11 mouse cellular contexts compared by ENCODE assay signal in the genomic region with DNA sequence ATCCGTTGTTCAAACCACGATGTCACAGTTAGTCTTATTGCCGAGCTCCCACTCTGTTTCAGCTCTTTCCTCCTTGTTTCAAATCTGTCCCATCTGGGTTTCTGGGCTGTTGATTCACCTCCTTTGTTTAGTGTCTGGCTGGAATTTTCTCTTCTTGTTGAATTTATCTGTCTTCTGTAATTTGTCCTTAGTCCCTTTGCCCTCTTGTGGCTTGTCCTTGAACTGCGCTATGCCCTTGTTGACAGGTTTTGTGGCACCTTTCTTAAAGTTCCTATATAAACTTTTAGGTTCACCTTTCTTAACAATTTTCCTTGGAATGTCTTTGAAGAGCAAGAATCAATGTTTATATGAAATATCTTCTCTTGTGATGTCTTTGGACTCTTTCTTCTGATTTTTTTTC.
DNase-seq lines count a peak whose midpoint lies in the region; ATAC-seq and TF ChIP-seq lines count a peak whose summit lies in the region.
"Had no signal": no experiment of that assay in that cellular context is flagged by ENCODE, and none has a peak within 500 bp of the region (broad histone marks: within the 10 kb centered on the region; RNA-seq: fewer than 3 reads in every experiment).

No protein-coding gene starts in this region.

- peak; percentile 31 for DNase-seq in forebrain, embryonic 10.5 days (ENCODE audit: extremely low spot score, low spot score)
- peak; percentile 22 for DNase-seq in left cerebral cortex, postnatal 4 days
- no peak for DNase-seq in left cerebral cortex, postnatal 25 days (ENCODE audit: low spot score in 2 of 2)
- DNase-seq in R1 (ENCODE audit: low read depth, low spot score) = peak; percentile 24
- peak; percentile 62 for DNase-seq in kidney, postnatal 0 days (ENCODE audit: low spot score)
- no peak for DNase-seq in adrenal gland, adult 8-10 months
- DNase-seq in spleen, adult 18-20 months = no peak
- DNase-seq: heart, adult 11 months had no signal

- no peak overlapping the region for H3K4me2 ChIP-seq in forebrain, embryonic 13.5 days
- H3K4me2 ChIP-seq in kidney, postnatal 0 days (ENCODE audit: low read length) = no peak overlapping the region
- H3K4me2 ChIP-seq: limb, embryonic 12.5 days; neural tube, embryonic 12.5 days had no signal

- H3K4me1 ChIP-seq in forebrain, embryonic 10.5 days = no peaks in the 10 kb centered on the region
- H3K4me1 ChIP-seq in forebrain, embryonic 13.5 days = no peaks in the 10 kb centered on the region
- no peaks in the 10 kb centered on the region for H3K4me1 ChIP-seq in kidney, postnatal 0 days (replicated peaks; ENCODE audit: insufficient read depth, low read length)
- H3K4me1 ChIP-seq: limb, embryonic 12.5 days; neural tube, embryonic 12.5 days had no signal

- TF ChIP-seq CTCF in kidney, postnatal 0 days (IDR thresholded peaks at IDR 0.05; ENCODE audit: low read depth) = peak; percentile 76

- ATAC-seq in forebrain, embryonic 13.5 days = no peak
- no peak for ATAC-seq in kidney, postnatal 0 days (replicated peaks; ENCODE audit: low FRiP score, low read depth)

- H3K4me3 ChIP-seq in forebrain, embryonic 10.5 days = no peak overlapping the region
- H3K4me3 ChIP-seq in forebrain, embryonic 13.5 days = no peak overlapping the region
- H3K4me3 ChIP-seq in kidney, postnatal 0 days (replicated peaks; ENCODE audit: low read depth, low read length) = no peak overlapping the region
- H3K4me3 ChIP-seq: limb, embryonic 12.5 days; neural tube, embryonic 12.5 days had no signal

- no peak overlapping the region for H3K27ac ChIP-seq in forebrain, embryonic 10.5 days
- H3K27ac ChIP-seq in forebrain, embryonic 13.5 days = no peak overlapping the region
- H3K27ac ChIP-seq in kidney, postnatal 0 days = no peak overlapping the region
- H3K27ac ChIP-seq: limb, embryonic 12.5 days; neural tube, embryonic 12.5 days had no signal

- intact Hi-C loops in left cerebral cortex, postnatal 4 days (cut with DNase I) = no loop called here
- intact Hi-C loops in left cerebral cortex, postnatal 25 days (cut with DNase I) = no loop called here

- 80% methylated on average over 4 of the region's 4 CpGs for whole genome bisulfite sequencing in forebrain, embryonic 10.5 days
- WGBS in forebrain, embryonic 13.5 days = 80% methylated on average over 4 of the region's 4 CpGs
- 76% methylated on average over 4 of the region's 4 CpGs for WGBS in kidney, postnatal 0 days

- no peaks in the 10 kb centered on the region for H3K36me3 ChIP-seq in forebrain, embryonic 10.5 days (replicated peaks)
- H3K36me3 ChIP-seq in forebrain, embryonic 13.5 days (ENCODE audit: poor library complexity, severe bottlenecking) = no peaks in the 10 kb centered on the region
- no peaks in the 10 kb centered on the region for H3K36me3 ChIP-seq in kidney, postnatal 0 days (ENCODE audit: insufficient read depth, low read length)
- H3K36me3 ChIP-seq: limb, embryonic 12.5 days; neural tube, embryonic 12.5 days had no signal

- H3K9me3 ChIP-seq in forebrain, embryonic 10.5 days = no peaks in the 10 kb centered on the region
- no peaks in the 10 kb centered on the region for H3K9me3 ChIP-seq in forebrain, embryonic 13.5 days (replicated peaks)
- no peaks in the 10 kb centered on the region for H3K9me3 ChIP-seq in kidney, postnatal 0 days (replicated peaks; ENCODE audit: low read length)
- H3K9me3 ChIP-seq: limb, embryonic 12.5 days; neural tube, embryonic 12.5 days had no signal

- H3K9ac ChIP-seq in forebrain, embryonic 13.5 days = no peak overlapping the region
- no peak overlapping the region for H3K9ac ChIP-seq in kidney, postnatal 0 days (ENCODE audit: low read depth, low read length)
- H3K9ac ChIP-seq: limb, embryonic 12.5 days; neural tube, embryonic 12.5 days had no signal

- no peaks in the 10 kb centered on the region for H3K27me3 ChIP-seq in forebrain, embryonic 10.5 days (ENCODE audit: poor library complexity, severe bottlenecking)
- H3K27me3 ChIP-seq in forebrain, embryonic 13.5 days = no peaks in the 10 kb centered on the region
- no peaks in the 10 kb centered on the region for H3K27me3 ChIP-seq in kidney, postnatal 0 days (ENCODE audit: insufficient read depth, low read length)
- H3K27me3 ChIP-seq: limb, embryonic 12.5 days; neural tube, embryonic 12.5 days had no signal

Comparison
In these comparisons a context has a peak if more than half of its experiments do, and no peak if none do; other contexts are left out.
1. DNase-seq: peak in forebrain, embryonic 10.5 days (single experiment), left cerebral cortex, postnatal 4 days (single experiment), R1 (single experiment) and kidney, postnatal 0 days (single experiment); none in left cerebral cortex, postnatal 25 days (0 of 2), adrenal gland, adult 8-10 months (single experiment) and spleen, adult 18-20 months (0 of 2).